In genomic region chr7:15839578-15839977, GRCm38 (mm10) we compare ENCODE assay signal across 14 mouse cellular contexts.
DNase-seq lines count a peak whose midpoint lies in the region.
"Had no signal": no experiment of that assay in that cellular context is flagged by ENCODE, and none has a peak within 500 bp of the region (broad histone marks: within the 10 kb centered on the region; RNA-seq: fewer than 3 reads in every experiment).

Gene Obox6, minus strand, starts transcription at chr7:15839678.

- DNase-seq in R1 (ENCODE audit: low read depth, low spot score): peak; percentile 7
- no peak for DNase-seq in right cerebral cortex, postnatal 4 days
- DNase-seq: adrenal gland, adult 2 months; adrenal gland, adult 8-10 months; adrenal gland, postnatal 10 days; adrenal gland, postnatal 14 days; adrenal gland, postnatal 25 days; adrenal gland, postnatal 36 days; B cell, adult 2 months; cerebellum, adult 11 months; cerebellum, adult 11-12 months; cerebellum, adult 18-20 months; cerebellum, adult 2 months; cerebellum, adult 8-10 months had no signal
